12 mouse cellular contexts compared by ENCODE assay signal in the genomic region with DNA sequence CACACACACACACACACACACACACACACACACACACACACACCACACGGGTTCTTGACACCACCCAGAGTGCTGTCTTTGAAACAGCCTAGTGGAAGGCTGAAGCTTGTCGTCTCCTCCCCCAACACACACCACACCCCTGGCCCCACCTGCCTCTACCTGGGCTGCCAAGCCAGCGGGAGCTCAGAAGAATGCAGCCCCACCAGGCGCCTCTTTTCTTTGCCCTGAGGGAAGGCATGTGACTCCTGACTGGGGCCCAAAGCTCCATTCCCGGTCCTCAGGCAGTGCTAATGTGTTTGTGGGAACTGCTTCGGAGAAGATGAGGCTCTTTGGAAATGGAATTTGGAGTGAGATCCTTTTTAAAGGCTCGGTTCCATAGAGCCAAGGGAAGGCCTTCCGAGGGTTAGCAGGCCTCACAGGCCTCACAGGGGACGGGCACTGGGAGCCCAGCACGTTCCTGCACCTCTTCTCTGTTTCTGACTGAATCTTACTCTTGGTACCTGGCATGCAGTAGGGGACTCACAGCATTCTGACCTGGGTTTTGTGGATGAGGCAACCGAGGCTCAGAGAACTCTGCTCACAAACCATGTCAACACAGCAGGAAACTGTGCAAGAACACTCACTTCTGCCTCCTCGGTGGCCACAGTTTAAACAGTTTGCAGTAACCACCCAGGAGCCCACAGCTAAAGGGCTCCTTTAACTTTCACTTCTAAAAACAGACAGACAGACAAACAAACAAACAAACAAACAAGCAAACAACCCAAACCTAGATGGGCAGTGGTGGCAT.
A peak's percentile ranks its signal among the peaks of the same experiment; 100 is the strongest.
DNase-seq lines count a peak whose midpoint lies in the region; ATAC-seq and TF ChIP-seq lines count a peak whose summit lies in the region.
"Had no signal": no experiment of that assay in that cellular context is flagged by ENCODE, and none has a peak within 500 bp of the region (broad histone marks: within the 10 kb centered on the region; RNA-seq: fewer than 3 reads in every experiment).

No protein-coding gene starts in this region.

- H3K27me3 ChIP-seq in liver, embryonic 12.5 days (replicated peaks), result peaks cover 40% of the 10 kb centered on the region
- no peaks in the 10 kb centered on the region for H3K27me3 ChIP-seq in kidney, embryonic 15.5 days

- DNase-seq in liver, result no peak
- peak; percentile 16 for DNase-seq in lung, postnatal 10 days
- no peak for DNase-seq in thymus, postnatal 25 days
- DNase-seq in spleen, adult 12 weeks (ENCODE audit: low spot score), result no peak
- DNase-seq in layer of hippocampus, adult 18-20 months (ENCODE audit: low spot score in 2 of 2), result no peak
- DNase-seq: heart, adult 11 months; midbrain, embryonic 14.5 days had no signal

- peaks cover 23% of the 10 kb centered on the region for H3K4me1 ChIP-seq in liver, embryonic 12.5 days
- H3K4me1 ChIP-seq in bone marrow, adult 2 months (ENCODE audit: control insufficient read depth, insufficient read depth, low read length), result peaks cover 3% of the 10 kb centered on the region; the same call in 1 of the 2 replicates
- H3K4me1 ChIP-seq in kidney, embryonic 15.5 days, result peaks cover 16% of the 10 kb centered on the region

- ATAC-seq in liver, embryonic 12.5 days, result no peak; the same call in 1 of the 2 replicates
- ATAC-seq in kidney, embryonic 15.5 days (replicated peaks; ENCODE audit: low FRiP score), result no peak
- ATAC-seq: activated CD4-positive, CD25-positive, alpha-beta regulatory T cell, adult 4 months had no signal

- H3K9me3 ChIP-seq in liver, embryonic 12.5 days (replicated peaks), result no peaks in the 10 kb centered on the region
- H3K9me3 ChIP-seq in kidney, embryonic 15.5 days (replicated peaks), result no peaks in the 10 kb centered on the region

- H3K36me3 ChIP-seq in liver, embryonic 12.5 days, result no peaks in the 10 kb centered on the region
- H3K36me3 ChIP-seq in kidney, embryonic 15.5 days, result no peaks in the 10 kb centered on the region

- no peak overlapping the region for H3K4me2 ChIP-seq in liver, embryonic 12.5 days
- no peak overlapping the region for H3K4me2 ChIP-seq in kidney, embryonic 15.5 days

- no peak; the same call in 1 of the 2 replicates for TF ChIP-seq CTCF in bone marrow, adult 2 months (IDR thresholded peaks at IDR 0.05; ENCODE audit: control insufficient read depth, insufficient read depth, low read length)

- WGBS in liver, embryonic 12.5 days (ENCODE audit: insufficient replicate concordance), result 58% methylated on average over 12 of the region's 12 CpGs
- WGBS in bone marrow, adult 2 months, result 46% methylated on average over 12 of the region's 12 CpGs
- WGBS in kidney, embryonic 15.5 days, result 43% methylated on average over 12 of the region's 12 CpGs

- H3K27ac ChIP-seq in liver, embryonic 12.5 days, result 0 out of 2 replicates have a peak overlapping the region, but pooled peaks have one; percentile 23
- H3K27ac ChIP-seq in bone marrow, adult 2 months (ENCODE audit: control insufficient read depth, insufficient read depth, low read depth, low read length, poor library complexity), result peak overlapping the region; percentile 86
- H3K27ac ChIP-seq in kidney, embryonic 15.5 days, result 0 out of 2 replicates have a peak overlapping the region, but pooled peaks have one; percentile 10

- no peak overlapping the region for H3K9ac ChIP-seq in liver, embryonic 12.5 days
- H3K9ac ChIP-seq in kidney, embryonic 15.5 days, result no peak overlapping the region

- peak; percentile 31; the same call in 1 of the 2 replicates for TF ChIP-seq POLR2A in bone marrow, adult 2 months (IDR thresholded peaks at IDR 0.05; ENCODE audit: borderline replicate concordance, control insufficient read depth, low read depth, low read length)

- no peak overlapping the region for H3K4me3 ChIP-seq in liver, embryonic 12.5 days
- H3K4me3 ChIP-seq in bone marrow, adult 2 months (replicated peaks; ENCODE audit: control insufficient read depth, low read depth, low read length), result no peak overlapping the region
- no peak overlapping the region for H3K4me3 ChIP-seq in kidney, embryonic 15.5 days (replicated peaks)
- H3K4me3 ChIP-seq: erythroblast, embryonic 14.5 days had no signal

Comparison
In these comparisons a context has a peak if more than half of its experiments do, and no peak if none do; other contexts are left out.
1. H3K27ac ChIP-seq: peak in every context shown above with its lines; median percentile 86 in bone marrow, adult 2 months; 23 in liver, embryonic 12.5 days; 10 in kidney, embryonic 15.5 days.